16 mouse cellular contexts compared by ENCODE assay signal in the genomic region with DNA sequence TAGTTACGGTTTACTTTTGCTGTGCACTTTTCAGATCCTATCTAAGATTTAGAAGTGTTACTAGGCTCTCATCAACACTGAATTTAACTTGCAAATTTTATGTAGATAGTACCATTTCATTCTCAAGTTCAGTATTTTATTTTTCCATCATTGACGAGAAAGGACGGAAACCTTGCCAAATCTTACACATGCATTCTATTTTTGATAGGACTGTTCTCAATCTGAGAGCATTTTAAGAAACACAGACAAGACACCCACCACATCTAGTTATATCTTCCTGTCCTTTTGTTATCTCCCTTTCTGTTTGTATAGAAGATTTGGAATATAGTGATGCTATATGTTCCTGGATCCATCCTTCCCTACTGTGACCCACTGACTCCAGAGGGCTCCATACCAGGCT.
"Had no signal": no experiment of that assay in that cellular context is flagged by ENCODE, and none has a peak within 500 bp of the region (broad histone marks: within the 10 kb centered on the region; RNA-seq: fewer than 3 reads in every experiment).

No protein-coding gene starts in this region.

- H3K27me3 ChIP-seq: neural tube, embryonic 12.5 days; neural tube, embryonic 13.5 days; neural tube, embryonic 15.5 days; stomach, embryonic 15.5 days had no signal

- DNase-seq: retina, postnatal 1 day; right cerebral cortex, postnatal 14 days; right cerebral cortex, postnatal 25 days; right cerebral cortex, postnatal 4 days; spleen, adult 18-20 months; thymus, adult 18-20 months; thymus, adult 2 months; thymus, postnatal 14 days; thymus, postnatal 25 days; thymus, postnatal 36 days; thymus, postnatal 4 days had no signal

- H3K27ac ChIP-seq: neural tube, embryonic 12.5 days; neural tube, embryonic 13.5 days; neural tube, embryonic 15.5 days; stomach, embryonic 15.5 days; stomach, postnatal 0 days had no signal

- H3K36me3 ChIP-seq: neural tube, embryonic 12.5 days; neural tube, embryonic 13.5 days; neural tube, embryonic 15.5 days; stomach, embryonic 15.5 days had no signal

- H3K4me2 ChIP-seq: neural tube, embryonic 12.5 days; neural tube, embryonic 13.5 days; neural tube, embryonic 15.5 days; stomach, embryonic 15.5 days had no signal

- H3K4me1 ChIP-seq: neural tube, embryonic 12.5 days; neural tube, embryonic 13.5 days; neural tube, embryonic 15.5 days; stomach, embryonic 15.5 days had no signal

- H3K9me3 ChIP-seq: neural tube, embryonic 12.5 days; neural tube, embryonic 13.5 days; neural tube, embryonic 15.5 days; stomach, embryonic 15.5 days had no signal

- H3K9ac ChIP-seq: neural tube, embryonic 12.5 days; neural tube, embryonic 13.5 days; neural tube, embryonic 15.5 days; stomach, embryonic 15.5 days had no signal

- H3K4me3 ChIP-seq: neural tube, embryonic 12.5 days; neural tube, embryonic 13.5 days; neural tube, embryonic 15.5 days; stomach, embryonic 15.5 days had no signal
